15 mouse cellular contexts compared by ENCODE assay signal in the genomic region with DNA sequence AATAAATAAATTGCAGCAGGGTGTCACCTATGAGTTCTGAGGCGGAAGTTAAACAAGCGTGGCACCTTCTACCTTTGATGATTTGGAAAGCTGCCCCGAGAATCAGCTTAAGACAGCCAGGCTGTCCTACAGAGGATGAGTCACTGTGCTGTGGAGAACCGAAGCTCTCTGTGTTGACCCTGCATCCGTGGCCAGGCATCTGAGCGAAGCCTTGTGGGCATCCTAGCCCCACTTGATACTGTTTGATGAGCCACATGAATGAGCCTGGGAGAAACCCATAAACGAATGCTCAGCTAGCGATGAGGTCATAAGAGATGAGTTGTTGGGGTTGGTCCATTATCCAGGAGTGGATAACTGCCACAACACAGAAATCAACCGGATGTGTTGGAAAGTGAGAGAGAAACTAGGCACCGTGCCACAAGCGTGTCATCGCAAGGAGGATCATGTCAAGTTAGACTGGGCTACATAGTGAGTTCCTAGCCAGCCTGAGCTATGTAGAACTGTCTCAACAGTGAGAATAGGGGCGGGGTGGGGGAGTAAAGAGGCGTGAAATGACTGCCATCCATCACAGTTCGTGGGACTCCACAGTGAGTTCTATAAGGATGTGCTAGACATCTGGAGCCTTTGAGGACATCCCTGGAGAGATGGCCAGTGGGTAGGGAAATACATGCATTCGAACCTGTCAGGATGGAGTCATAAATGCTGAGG. TPM values are rescaled to one million over a fixed set of nuclear protein-coding genes. Genes with fewer than 3 reads are reported as not detected.
DNase-seq lines count a peak whose midpoint lies in the region; ATAC-seq lines count a peak whose summit lies in the region.
"Had no signal": no experiment of that assay in that cellular context is flagged by ENCODE, and none has a peak within 500 bp of the region (broad histone marks: within the 10 kb centered on the region; RNA-seq: fewer than 3 reads in every experiment).

No protein-coding gene starts in this region.

- WGBS in midbrain, embryonic 15.5 days, result 88% methylated on average over 16 of the region's 16 CpGs

- no peak overlapping the region for H3K4me3 ChIP-seq in midbrain, embryonic 15.5 days

- H3K9me3 ChIP-seq in midbrain, embryonic 15.5 days, result no peaks in the 10 kb centered on the region

- H3K4me1 ChIP-seq in midbrain, embryonic 15.5 days, result peaks cover 3% of the 10 kb centered on the region; the same call in 1 of the 2 replicates

- no peak overlapping the region for H3K27ac ChIP-seq in midbrain, embryonic 15.5 days
- H3K27ac ChIP-seq: hindbrain, embryonic 14.5 days had no signal

- H3K36me3 ChIP-seq in midbrain, embryonic 15.5 days (replicated peaks), result no peaks in the 10 kb centered on the region

- no peak overlapping the region for H3K4me2 ChIP-seq in midbrain, embryonic 15.5 days
- H3K4me2 ChIP-seq: hindbrain, embryonic 14.5 days; midbrain, embryonic 11.5 days had no signal

- no peak overlapping the region for H3K9ac ChIP-seq in midbrain, embryonic 15.5 days
- H3K9ac ChIP-seq: hindbrain, embryonic 14.5 days had no signal

- no peak for ATAC-seq in midbrain, embryonic 15.5 days (replicated peaks)

- intact Hi-C loops in heart, postnatal 25 days (cut with DNase I), result no loop called here

- H3K27me3 ChIP-seq in midbrain, embryonic 15.5 days (replicated peaks), result no peaks in the 10 kb centered on the region

- DNase-seq in embryo, embryonic 10.5 days (ENCODE audit: low spot score), result peak; percentile 55
- DNase-seq in embryo, embryonic 9.5 days (ENCODE audit: extremely low spot score), result no peak
- peak; percentile 66 for DNase-seq in MN1 (ENCODE audit: low spot score)
- DNase-seq in heart, postnatal 25 days (ENCODE audit: low spot score), result peak; percentile 7
- peak; percentile 86 for DNase-seq in lung, postnatal 10 days
- DNase-seq in T-cell, adult 2 months (ENCODE audit: low spot score), result no peak
- no peak for DNase-seq in gastrocnemius, postnatal 25 days
- DNase-seq: adrenal gland, postnatal 36 days; B cell, adult 2 months; cerebellum, adult 2 months; layer of hippocampus, postnatal 36 days; thymus, postnatal 36 days had no signal

RNA-seq across cellular contexts. Expression of a gene that starts 30.6 kb away (rescaled TPM):
- total RNA-seq in heart, postnatal 25 days (2021), result 10 to 100 TPM; 41.8 to 48.6 TPM
- total RNA-seq in gastrocnemius, postnatal 25 days (2021), result 10 to 100 TPM; 28.0 to 29.2 TPM
- 369 and 402 TPM in 2 replicates for polyA plus RNA-seq in midbrain, embryonic 15.5 days (2015; fragmentation: Nextera tagmentation; extraction: Ambion mirVana)

Comparison
In these comparisons a context has a peak if more than half of its experiments do, and no peak if none do; other contexts are left out.
1. DNase-seq: peak in embryo, embryonic 10.5 days (single experiment), MN1 (single experiment), heart, postnatal 25 days (single experiment) and lung, postnatal 10 days (single experiment); none in embryo, embryonic 9.5 days (single experiment), T-cell, adult 2 months (single experiment) and gastrocnemius, postnatal 25 days (single experiment).